In the genomic region with DNA sequence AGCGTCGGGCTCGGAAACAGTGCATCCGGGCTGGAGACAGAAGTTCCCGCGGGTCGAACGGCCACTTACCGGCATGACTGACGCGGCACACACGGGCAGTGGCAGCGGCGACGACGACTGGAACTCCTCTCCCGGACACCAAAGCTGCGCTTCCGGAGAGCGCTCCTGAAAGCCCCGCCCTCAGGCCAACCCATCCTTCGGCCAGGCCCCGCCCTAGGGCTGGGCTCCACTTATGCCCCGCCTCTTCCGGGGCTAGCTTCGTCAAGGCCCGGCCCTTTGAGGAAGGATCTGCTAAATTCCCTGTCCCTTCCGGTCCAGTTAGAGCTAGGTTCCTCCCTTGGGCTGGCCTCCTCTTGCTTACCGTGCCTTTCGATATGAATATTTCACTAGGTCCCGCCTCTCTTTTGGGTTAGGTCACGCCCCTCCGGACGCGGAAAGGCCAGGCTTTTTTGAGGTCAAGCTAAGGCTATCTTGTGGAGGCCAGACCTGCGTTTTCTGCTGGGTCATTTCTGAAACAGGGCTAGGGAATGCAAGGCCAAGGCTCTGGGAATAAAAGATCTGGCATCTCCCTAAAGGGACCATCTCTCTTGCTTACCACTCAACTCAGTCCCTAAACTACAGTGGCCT, we compare ENCODE assay signal across 7 mouse cellular contexts. TPM values are rescaled to one million over a fixed set of nuclear protein-coding genes. Genes with fewer than 3 reads are reported as not detected.
A peak's percentile ranks its signal among the peaks of the same experiment; 100 is the strongest.
DNase-seq lines count a peak whose midpoint lies in the region; ATAC-seq and TF ChIP-seq lines count a peak whose summit lies in the region.

TSS of gene Atox1 (minus strand) at position 221 of the 627 bp plus-strand sequence.

- peak within 1 kb of the TSS; percentile 96 for H3K4me2 ChIP-seq in intestine, postnatal 0 days (replicated peaks; ENCODE audit: low read depth)
- H3K4me2 ChIP-seq in midbrain, embryonic 12.5 days (replicated peaks): peak within 1 kb of the TSS; percentile 90

- peak; percentile 97 for DNase-seq in adrenal gland, postnatal 10 days
- peak; percentile 96 for DNase-seq in embryonic facial prominence, embryonic 10.5 days (ENCODE audit: low spot score)
- no peak for DNase-seq in gonadal fat pad, adult 2 months (ENCODE audit: low read depth)
- DNase-seq in left cerebral cortex, postnatal 4 days: peak; percentile 93

- peak; percentile 94 for ATAC-seq in intestine, postnatal 0 days
- peak; percentile 98 for ATAC-seq in midbrain, embryonic 12.5 days (ENCODE audit: low FRiP score, low read depth)

- TF ChIP-seq POLR2A in small intestine, adult 2 months (IDR thresholded peaks at IDR 0.05; ENCODE audit: low read depth, low read length): peak; percentile 90

- H3K9ac ChIP-seq in intestine, postnatal 0 days (ENCODE audit: low read depth, low read length): peak within 1 kb of the TSS; percentile 77
- peak within 1 kb of the TSS; percentile 67 for H3K9ac ChIP-seq in midbrain, embryonic 12.5 days (replicated peaks)

- H3K4me3 ChIP-seq in embryonic facial prominence, embryonic 10.5 days: peak within 1 kb of the TSS; percentile 89
- peak within 1 kb of the TSS; percentile 87 for H3K4me3 ChIP-seq in intestine, postnatal 0 days (ENCODE audit: low read depth, low read length)
- peak within 1 kb of the TSS; percentile 72 for H3K4me3 ChIP-seq in midbrain, embryonic 12.5 days
- H3K4me3 ChIP-seq in small intestine, adult 2 months (ENCODE audit: low read depth, low read length): peak within 1 kb of the TSS; percentile 83

- peak within 1 kb of the TSS; percentile 84 for H3K27ac ChIP-seq in embryonic facial prominence, embryonic 10.5 days (replicated peaks)
- H3K27ac ChIP-seq in intestine, postnatal 0 days (ENCODE audit: low read depth, low read length): peak within 1 kb of the TSS; percentile 87
- H3K27ac ChIP-seq in midbrain, embryonic 12.5 days (replicated peaks): peak within 1 kb of the TSS; percentile 56
- H3K27ac ChIP-seq in small intestine, adult 2 months (ENCODE audit: insufficient read depth, low read depth, low read length): peak within 1 kb of the TSS; percentile 81

- under 1% methylated on average over 36 of the region's 36 CpGs for whole genome bisulfite sequencing in embryonic facial prominence, embryonic 10.5 days
- WGBS in intestine, postnatal 0 days: 0% methylated on average over 36 of the region's 36 CpGs
- 1% methylated on average over 36 of the region's 36 CpGs for WGBS in midbrain, embryonic 12.5 days
- under 1% methylated on average over 36 of the region's 36 CpGs for WGBS in small intestine, adult 2 months

- no peaks in the 10 kb centered on the region for H3K27me3 ChIP-seq in embryonic facial prominence, embryonic 10.5 days (replicated peaks; ENCODE audit: low read depth, poor library complexity, severe bottlenecking)
- no peaks in the 10 kb centered on the region for H3K27me3 ChIP-seq in intestine, postnatal 0 days (replicated peaks; ENCODE audit: control insufficient read depth, insufficient read depth, low read length)
- no peaks in the 10 kb centered on the region for H3K27me3 ChIP-seq in midbrain, embryonic 12.5 days
- H3K27me3 ChIP-seq in small intestine, adult 2 months (ENCODE audit: control insufficient read depth, insufficient read depth, low read length): no peaks in the 10 kb centered on the region

- intact Hi-C loops in left cerebral cortex, postnatal 4 days (cut with DNase I): no loop called here

- H3K4me1 ChIP-seq in embryonic facial prominence, embryonic 10.5 days: peaks cover 31% of the 10 kb centered on the region
- H3K4me1 ChIP-seq in intestine, postnatal 0 days (replicated peaks; ENCODE audit: control insufficient read depth, insufficient read depth, low read length): 0 out of 2 replicates have a peak, but pooled peaks cover 5% of the 10 kb centered on the region
- H3K4me1 ChIP-seq in midbrain, embryonic 12.5 days: peaks cover 11% of the 10 kb centered on the region
- peaks cover 10% of the 10 kb centered on the region; the same call in 1 of the 2 replicates for H3K4me1 ChIP-seq in small intestine, adult 2 months (ENCODE audit: control insufficient read depth, insufficient read depth, insufficient read length, low read length)

- no peak for TF ChIP-seq CTCF in intestine, postnatal 0 days (IDR thresholded peaks at IDR 0.05; ENCODE audit: low read depth)
- TF ChIP-seq CTCF in small intestine, adult 2 months (IDR thresholded peaks at IDR 0.05; ENCODE audit: extremely low read depth, insufficient read length, insufficient replicate concordance, low read depth, low read length): no peak

- no peaks in the 10 kb centered on the region for H3K9me3 ChIP-seq in embryonic facial prominence, embryonic 10.5 days
- no peaks in the 10 kb centered on the region for H3K9me3 ChIP-seq in intestine, postnatal 0 days (ENCODE audit: control insufficient read depth)
- no peaks in the 10 kb centered on the region for H3K9me3 ChIP-seq in midbrain, embryonic 12.5 days

- H3K36me3 ChIP-seq in embryonic facial prominence, embryonic 10.5 days (replicated peaks): peaks cover 8% of the 10 kb centered on the region; the same call in 1 of the 2 replicates
- no peaks in the 10 kb centered on the region for H3K36me3 ChIP-seq in intestine, postnatal 0 days (ENCODE audit: control insufficient read depth, insufficient read depth)
- H3K36me3 ChIP-seq in midbrain, embryonic 12.5 days: no peaks in the 10 kb centered on the region
- H3K36me3 ChIP-seq in small intestine, adult 2 months (ENCODE audit: control insufficient read depth, insufficient read depth, low read length): no peaks in the 10 kb centered on the region

RNA-seq across cellular contexts. Expression of gene Atox1, which starts in this region (rescaled TPM):
- 100 to 1,000 TPM; 271 to 292 TPM for total RNA-seq in adrenal gland, postnatal 10 days (2021)
- polyA plus RNA-seq in embryonic facial prominence, embryonic 10.5 days (2016; fragmentation: Nextera tagmentation; extraction: Ambion mirVana): 266 and 285 TPM in 2 replicates
- polyA plus RNA-seq in gonadal fat pad, adult 2 months (2012; rRNA removed): 631 and 812 TPM in 2 replicates
- polyA plus RNA-seq in intestine, postnatal 0 days (2015; fragmentation: Nextera tagmentation; extraction: Ambion mirVana): 637 and 641 TPM in 2 replicates
- 100 to 1,000 TPM; 124 to 130 TPM for total RNA-seq in left cerebral cortex, postnatal 4 days (2021)
- polyA plus RNA-seq in midbrain, embryonic 12.5 days (2016; fragmentation: Nextera tagmentation; extraction: Ambion mirVana): 232 and 237 TPM in 2 replicates
- polyA plus RNA-seq in small intestine, adult 2 months (2012; rRNA removed): 318 and 485 TPM in 2 replicates
